Mouse (Mus musculus): ENCODE data around the gene Serpina3a.

- no peak for TF ChIP-seq CTCF (IDR thresholded peaks at IDR 0.05)
- no peak for TF ChIP-seq EP300 (IDR thresholded peaks at IDR 0.05)
These were observed 22.4 kb upstream of the Serpina3a start for GRCm38 (mm10) chr12:104090119-104090518.

All from lung, postnatal 0 days (tissue).